Mouse (Mus musculus): ENCODE data around the gene Ppp2r5a. TPM values are rescaled to one million over a fixed set of nuclear protein-coding genes. Genes with fewer than 3 reads are reported as not detected.

Ppp2r5a gene
- polyA plus RNA-seq, 1 experiment from 2014 or later, result 18.4 TPM

DNA sequence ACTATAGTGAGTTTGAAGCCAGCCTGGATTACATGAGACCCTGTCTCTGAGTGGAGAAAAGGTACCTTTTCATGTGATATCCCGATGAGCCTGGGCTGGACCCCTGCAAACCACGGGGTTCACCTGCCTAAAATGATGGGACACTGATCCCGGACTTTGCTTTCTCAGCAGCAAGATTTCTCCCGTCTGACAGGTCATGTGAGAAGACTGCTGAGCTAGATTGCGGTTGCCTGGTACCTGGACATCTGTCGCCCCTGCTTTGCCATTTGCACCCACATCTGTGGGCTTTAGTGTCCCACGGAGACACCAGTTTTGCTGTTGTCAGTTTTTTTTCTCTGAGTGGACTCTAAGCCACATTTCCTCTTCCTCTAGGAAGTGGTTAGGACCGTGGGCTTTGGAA lies 75.8 kb downstream of the Ppp2r5a start:
- peak overlapping the region; percentile 100 for H3K4me2 ChIP-seq
- H3K9ac ChIP-seq, result no peak overlapping the region
- no peaks in the 10 kb centered on the region for H3K9me3 ChIP-seq (replicated peaks)
- peaks cover 50% of the 10 kb centered on the region for H3K4me1 ChIP-seq (replicated peaks)
- no peak overlapping the region for H3K27ac ChIP-seq (replicated peaks)
- no peak for ATAC-seq (ENCODE audit: insufficient read depth)
- H3K4me3 ChIP-seq (replicated peaks), result peak overlapping the region; percentile 88
- no peaks in the 10 kb centered on the region for H3K27me3 ChIP-seq
- 0 out of 2 replicates have a peak, but pooled peaks cover 4% of the 10 kb centered on the region for H3K36me3 ChIP-seq (replicated peaks)
- 61% methylated on average over 8 of the region's 8 CpGs for WGBS (ENCODE audit: insufficient replicate concordance)

DNA sequence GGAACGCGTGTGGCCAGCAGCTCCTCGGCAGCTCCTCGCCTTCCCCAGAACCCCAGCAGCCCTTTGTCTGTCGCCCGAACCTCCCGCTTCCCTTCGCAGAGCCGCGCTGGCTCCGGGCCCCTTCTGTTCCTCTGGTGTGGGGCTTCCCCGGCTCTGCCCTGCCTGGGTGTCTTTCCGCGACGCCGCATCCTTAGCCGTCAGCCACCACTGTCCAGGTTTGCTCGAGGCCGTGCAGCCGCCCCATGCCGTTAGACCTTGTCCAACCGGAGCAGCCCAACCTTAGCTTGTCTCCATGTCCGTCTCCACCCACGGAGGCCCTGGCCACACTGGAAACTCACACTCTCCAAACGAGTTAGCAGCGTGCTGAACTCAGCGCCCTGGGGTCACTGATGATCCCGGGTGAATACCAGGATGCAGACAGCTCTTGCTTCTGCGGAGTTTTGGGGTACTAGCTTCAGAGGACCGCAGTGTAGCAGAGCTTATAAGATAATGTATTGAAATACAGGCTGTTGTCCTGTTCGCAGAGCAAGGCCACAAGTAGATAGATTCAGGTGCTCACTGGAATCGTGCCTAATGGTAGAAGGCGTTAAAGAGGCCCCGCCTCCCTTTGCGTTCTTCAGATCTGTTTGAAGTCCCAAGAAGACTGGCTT lies 76.7 kb downstream of the Ppp2r5a start:
- peak overlapping the region; percentile 88 for H3K4me3 ChIP-seq (replicated peaks)
- WGBS (ENCODE audit: insufficient replicate concordance), result 1% methylated on average over 35 of the region's 35 CpGs
- no peaks in the 10 kb centered on the region for H3K9me3 ChIP-seq (replicated peaks)
- peak overlapping the region; percentile 100 for H3K4me2 ChIP-seq
- ATAC-seq (ENCODE audit: insufficient read depth), result peak; percentile 71
- no peaks in the 10 kb centered on the region for H3K27me3 ChIP-seq
- peak overlapping the region; percentile 93 for H3K9ac ChIP-seq
- peak overlapping the region; percentile 79 for H3K27ac ChIP-seq (replicated peaks)
- H3K4me1 ChIP-seq (replicated peaks), result peaks cover 50% of the 10 kb centered on the region
- H3K36me3 ChIP-seq (replicated peaks), result 0 out of 2 replicates have a peak, but pooled peaks cover 2% of the 10 kb centered on the region

DNA sequence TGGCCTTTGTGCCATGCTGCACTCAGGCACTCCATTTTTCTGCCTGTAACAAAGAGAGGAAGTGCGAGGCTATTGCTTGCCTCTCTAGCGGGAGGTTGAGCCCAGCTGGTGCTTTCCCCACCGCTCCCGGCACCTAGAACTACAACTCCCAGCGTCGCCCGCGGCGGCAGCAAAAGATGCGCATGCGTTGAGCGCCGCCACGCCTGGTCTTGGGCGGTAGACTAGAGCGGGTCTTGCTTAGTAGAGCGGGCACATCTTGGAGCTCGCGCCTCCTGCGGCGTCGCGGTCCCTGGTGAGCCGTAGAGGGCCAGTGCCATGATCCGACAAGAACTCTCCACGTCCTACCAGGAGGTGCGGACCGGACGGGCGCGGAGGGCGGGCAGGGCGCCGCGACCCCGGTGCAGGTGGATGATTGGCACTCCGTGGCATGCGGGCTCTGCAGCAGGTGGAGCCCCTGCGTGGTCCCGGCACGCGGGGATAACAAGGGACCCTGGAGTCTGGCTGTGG lies 77.3 kb downstream of the Ppp2r5a start, which contains the start of gene Tmem206:
Gene Tmem206 (plus strand): TSS at position 187 of the 507 bp plus-strand sequence.
- ATAC-seq (ENCODE audit: insufficient read depth), result peak; percentile 93
- Histone ChIP-seq H3K4me3 (replicated peaks) (peak within 1 kb of the TSS; percentile 88), H3K36me3 (replicated peaks) (0 out of 2 replicates have a peak, but pooled peaks cover under 1% of the 10 kb centered on the region), H3K27ac (replicated peaks) (peak within 1 kb of the TSS; percentile 79), H3K4me1 (replicated peaks) (peaks cover 53% of the 10 kb centered on the region), H3K9me3 (replicated peaks) (no peaks in the 10 kb centered on the region), H3K4me2 (peak within 1 kb of the TSS; percentile 100), H3K9ac (peak within 1 kb of the TSS; percentile 93), H3K27me3 (no peaks in the 10 kb centered on the region)
- WGBS (ENCODE audit: insufficient replicate concordance), result under 1% methylated on average over 42 of the region's 42 CpGs

DNA sequence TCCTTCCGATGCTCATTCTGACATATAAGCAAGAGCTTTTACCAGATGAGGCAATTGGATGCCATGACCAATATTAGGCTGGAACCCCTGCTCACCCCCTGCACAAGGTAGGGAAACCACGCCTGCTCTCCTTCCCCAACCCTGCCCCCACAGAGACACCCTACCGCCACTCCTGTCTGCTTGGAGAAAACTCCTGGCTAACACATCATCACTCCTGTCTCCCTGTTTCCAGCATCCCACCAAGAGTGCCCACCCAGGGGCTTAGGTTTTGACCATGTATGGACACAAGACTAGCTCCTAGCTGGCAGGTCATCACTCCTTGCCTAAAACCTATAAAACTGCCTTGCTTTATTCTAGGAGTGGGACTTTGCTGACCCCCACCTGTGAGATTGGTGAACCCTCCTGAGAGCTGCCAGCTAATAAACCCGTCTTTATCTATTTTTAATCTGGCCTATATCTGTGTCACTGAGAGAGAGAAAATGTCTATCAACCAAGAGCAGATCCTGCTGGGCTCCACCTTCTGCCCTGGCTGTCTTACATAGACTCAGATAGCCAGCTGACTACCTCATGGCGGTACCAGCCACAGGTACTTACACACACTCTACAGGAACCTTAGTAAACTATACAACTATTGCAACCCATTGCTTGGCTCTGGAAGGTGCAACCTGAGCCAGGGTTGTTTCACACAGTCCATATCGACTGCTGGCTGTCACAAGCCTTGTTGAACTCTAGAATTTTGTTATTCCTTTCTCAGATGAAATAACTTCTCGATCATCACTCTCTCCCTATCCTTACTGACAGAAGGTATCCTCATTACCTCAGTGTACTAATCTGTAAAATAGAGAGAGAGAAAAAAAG lies 78.1 kb downstream of the Ppp2r5a start:
- peak overlapping the region; percentile 88 for H3K4me3 ChIP-seq (replicated peaks)
- peak overlapping the region; percentile 93 for H3K9ac ChIP-seq
- no peaks in the 10 kb centered on the region for H3K36me3 ChIP-seq (replicated peaks)
- H3K4me2 ChIP-seq, result peak overlapping the region; percentile 100
- H3K9me3 ChIP-seq (replicated peaks), result no peaks in the 10 kb centered on the region
- H3K4me1 ChIP-seq (replicated peaks), result peaks cover 53% of the 10 kb centered on the region
- H3K27ac ChIP-seq (replicated peaks), result peak overlapping the region; percentile 72
- H3K27me3 ChIP-seq, result no peaks in the 10 kb centered on the region
- ATAC-seq (ENCODE audit: insufficient read depth), result peak; percentile 70
- WGBS (ENCODE audit: insufficient replicate concordance), result 49% methylated on average over 7 of the region's 7 CpGs

DNA sequence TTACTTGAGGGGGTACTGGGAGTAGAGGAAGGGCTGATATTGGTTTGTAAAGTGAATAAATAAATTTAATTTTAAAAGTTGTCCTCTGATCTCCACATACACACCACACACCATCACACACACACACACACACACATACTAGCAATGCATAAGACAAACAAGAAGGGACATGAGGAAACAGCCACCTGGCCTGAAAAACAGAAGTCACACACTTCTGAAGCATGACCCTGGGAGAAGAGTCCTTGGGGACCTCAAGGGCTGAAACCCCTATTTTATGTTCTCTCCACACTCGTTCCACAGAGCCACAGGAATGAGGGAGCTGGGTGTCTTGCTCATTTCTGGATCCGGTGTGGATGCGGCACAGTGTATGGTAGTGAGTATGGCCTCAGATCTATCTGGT lies 79.7 kb downstream of the Ppp2r5a start:
- Histone ChIP-seq H3K36me3 (replicated peaks) (no peaks in the 10 kb centered on the region), H3K4me2 (no peak overlapping the region), H3K4me1 (replicated peaks) (peaks cover 58% of the 10 kb centered on the region), H3K9ac (no peak overlapping the region), H3K9me3 (replicated peaks) (no peaks in the 10 kb centered on the region), H3K27me3 (no peaks in the 10 kb centered on the region), H3K27ac (replicated peaks) (no peak overlapping the region), H3K4me3 (replicated peaks) (no peak overlapping the region)
- 76% methylated on average over 3 of the region's 3 CpGs for WGBS (ENCODE audit: insufficient replicate concordance)
- no peak for ATAC-seq (ENCODE audit: insufficient read depth)

DNA sequence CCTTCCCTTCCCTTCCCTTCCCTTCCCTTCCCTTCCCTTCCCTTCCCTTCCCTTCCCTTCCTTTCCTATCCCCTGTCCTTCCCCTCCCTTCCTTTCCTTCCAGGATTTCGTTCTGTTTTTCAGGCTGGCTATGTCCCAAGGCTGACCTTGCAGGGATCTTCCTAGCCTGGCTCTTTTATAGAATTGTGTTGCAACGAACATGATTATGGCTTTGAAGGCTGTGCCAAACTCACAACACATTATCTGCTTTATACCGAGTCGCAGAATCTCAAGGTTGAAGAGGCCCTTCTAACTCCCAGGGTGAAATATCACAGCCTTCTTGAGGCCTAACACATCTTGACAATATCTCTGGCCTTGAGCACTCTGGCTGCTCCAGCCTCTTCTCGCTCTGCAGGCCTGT lies 84.4 kb downstream of the Ppp2r5a start:
- peaks cover 35% of the 10 kb centered on the region for H3K4me1 ChIP-seq (replicated peaks)
- peak overlapping the region; percentile 90 for H3K27ac ChIP-seq (replicated peaks)
- H3K36me3 ChIP-seq (replicated peaks), result no peaks in the 10 kb centered on the region
- peak overlapping the region; percentile 87; the same call in 1 of the 2 replicates for H3K9ac ChIP-seq
- H3K4me2 ChIP-seq, result peak overlapping the region; percentile 89
- no peak for ATAC-seq (ENCODE audit: insufficient read depth)
- H3K4me3 ChIP-seq (replicated peaks), result no peak overlapping the region
- H3K27me3 ChIP-seq, result peaks cover 5% of the 10 kb centered on the region; the same call in 1 of the 2 replicates
- WGBS (ENCODE audit: insufficient replicate concordance), result 47% methylated on average over 5 of the region's 5 CpGs
- no peaks in the 10 kb centered on the region for H3K9me3 ChIP-seq (replicated peaks)

DNA sequence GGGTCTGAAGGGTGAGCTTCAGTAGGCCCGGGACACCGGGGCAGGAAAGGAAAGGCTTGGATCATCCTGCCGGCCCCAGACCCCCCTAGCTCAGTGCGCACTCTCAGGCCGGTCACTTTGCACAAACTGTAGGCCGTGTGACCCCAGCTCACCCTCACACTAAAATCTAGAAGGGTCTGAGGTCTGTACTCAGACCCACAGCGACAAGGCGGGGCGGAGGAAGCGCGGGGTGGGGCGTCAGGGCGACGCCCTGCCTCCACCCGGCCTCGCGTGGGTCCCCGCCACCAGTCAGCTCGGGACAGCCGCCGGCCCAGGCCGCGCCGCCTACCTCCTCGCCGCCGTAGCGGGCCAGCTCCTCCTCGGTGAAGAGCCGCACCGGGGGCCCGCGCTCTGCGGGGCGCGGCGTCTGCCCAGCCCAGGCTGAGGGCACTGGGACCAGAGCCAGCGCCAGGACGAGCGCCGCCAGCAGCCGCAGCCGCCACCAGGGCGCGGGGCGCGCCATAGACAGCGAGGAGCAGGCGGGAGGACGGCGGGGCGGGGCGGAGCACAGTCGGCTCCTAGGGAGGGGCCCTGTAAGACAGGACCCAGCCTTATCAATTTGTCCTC lies 85.4 kb downstream of the Ppp2r5a start, which contains the start of gene Nenf:
Gene Nenf (minus strand): TSS at position 604 of the 606 bp plus-strand sequence.
- H3K27ac ChIP-seq (replicated peaks), result peak within 1 kb of the TSS; percentile 90
- H3K4me3 ChIP-seq (replicated peaks), result peak within 1 kb of the TSS; percentile 86
- peaks cover 42% of the 10 kb centered on the region for H3K4me1 ChIP-seq (replicated peaks)
- no peaks in the 10 kb centered on the region for H3K36me3 ChIP-seq (replicated peaks)
- 1% methylated on average over 54 of the region's 54 CpGs for WGBS (ENCODE audit: insufficient replicate concordance)
- peak; percentile 99 for ATAC-seq (ENCODE audit: insufficient read depth)
- peak within 1 kb of the TSS; percentile 89 for H3K4me2 ChIP-seq
- H3K27me3 ChIP-seq, result peaks cover 5% of the 10 kb centered on the region; the same call in 1 of the 2 replicates
- peak within 1 kb of the TSS; percentile 87 for H3K9ac ChIP-seq
- H3K9me3 ChIP-seq (replicated peaks), result no peaks in the 10 kb centered on the region

DNA sequence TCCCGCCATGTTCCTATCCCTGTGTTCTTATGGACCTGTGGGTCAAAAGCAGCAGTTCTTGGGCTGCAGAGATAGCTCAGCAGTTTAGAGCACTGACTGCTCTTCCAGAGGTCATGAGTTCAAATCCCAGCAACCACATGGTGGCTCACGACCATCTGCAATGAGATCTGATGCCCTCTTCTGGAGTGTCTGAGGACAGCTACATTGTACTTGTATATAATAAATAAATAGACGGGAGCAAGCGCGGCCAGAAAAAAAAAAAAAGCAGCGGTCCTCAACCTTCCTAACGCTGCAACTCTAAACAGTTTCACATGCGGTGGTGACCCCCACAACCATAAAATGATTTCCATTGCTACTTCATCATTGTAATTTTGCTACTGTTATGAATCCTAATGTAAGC lies 86.3 kb downstream of the Ppp2r5a start:
- Histone ChIP-seq H3K4me3 (replicated peaks) (peak overlapping the region; percentile 86; the same call in 1 of the 2 replicates), H3K36me3 (replicated peaks) (no peaks in the 10 kb centered on the region), H3K9me3 (replicated peaks) (no peaks in the 10 kb centered on the region), H3K4me2 (peak overlapping the region; percentile 89), H3K27me3 (peaks cover 5% of the 10 kb centered on the region; the same call in 1 of the 2 replicates), H3K4me1 (replicated peaks) (peaks cover 43% of the 10 kb centered on the region), H3K9ac (no peak overlapping the region; the same call in 1 of the 2 replicates), H3K27ac (replicated peaks) (no peak overlapping the region)
- 82% methylated on average over 8 of the region's 8 CpGs for WGBS (ENCODE audit: insufficient replicate concordance)
- ATAC-seq (ENCODE audit: insufficient read depth), result no peak

DNA sequence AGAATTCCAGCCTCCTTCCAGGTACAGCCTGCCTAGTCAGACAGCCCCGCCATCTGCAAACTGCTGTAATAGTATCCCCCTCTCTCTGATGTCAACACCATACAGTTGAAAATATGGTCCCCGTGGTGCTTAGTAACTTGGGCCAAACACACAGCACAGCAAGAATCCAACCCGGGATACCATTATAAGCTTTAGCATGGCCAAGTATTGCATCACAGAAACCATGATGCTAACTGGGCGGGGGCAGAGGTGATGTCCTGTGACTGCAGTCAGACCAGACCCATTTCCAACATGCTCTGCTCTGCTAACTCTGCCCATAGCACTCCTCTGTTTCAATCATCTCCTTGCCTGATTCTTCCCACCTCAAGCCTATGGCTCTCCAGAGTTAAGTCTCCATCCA lies 89.1 kb downstream of the Ppp2r5a start:
- Histone ChIP-seq H3K36me3 (replicated peaks) (no peaks in the 10 kb centered on the region), H3K9ac (no peak overlapping the region), H3K4me2 (no peak overlapping the region), H3K4me1 (replicated peaks) (peaks cover 34% of the 10 kb centered on the region), H3K9me3 (replicated peaks) (no peaks in the 10 kb centered on the region), H3K27ac (replicated peaks) (no peak overlapping the region), H3K27me3 (peaks cover 5% of the 10 kb centered on the region; the same call in 1 of the 2 replicates), H3K4me3 (replicated peaks) (no peak overlapping the region)
- no peak for ATAC-seq (ENCODE audit: insufficient read depth)
- WGBS (ENCODE audit: insufficient replicate concordance), result 53% methylated on average over 4 of the region's 4 CpGs

DNA sequence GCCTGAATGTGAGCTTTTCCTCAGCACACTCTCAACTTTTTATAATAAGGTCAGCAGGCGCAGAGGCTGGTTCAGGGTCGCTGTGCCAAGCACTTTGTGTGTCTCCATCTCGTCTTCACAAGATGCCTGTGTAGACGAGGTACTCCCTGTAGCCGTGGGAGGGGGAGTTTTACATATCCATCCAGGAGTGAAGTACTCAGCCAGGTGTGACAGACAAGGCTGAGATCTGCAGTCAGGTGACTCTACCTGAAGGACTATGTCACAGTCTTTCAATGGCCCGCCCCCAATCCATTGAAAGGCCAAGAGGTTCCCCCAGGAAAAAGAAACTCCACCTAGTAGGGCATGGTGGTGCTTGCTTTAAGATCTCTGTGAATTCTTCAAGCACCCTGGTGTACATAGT lies 89.9 kb downstream of the Ppp2r5a start:
- H3K4me2 ChIP-seq, result peak overlapping the region; percentile 71
- peak overlapping the region; percentile 72 for H3K4me3 ChIP-seq (replicated peaks)
- peaks cover 5% of the 10 kb centered on the region; the same call in 1 of the 2 replicates for H3K27me3 ChIP-seq
- no peak for ATAC-seq (ENCODE audit: insufficient read depth)
- H3K9ac ChIP-seq, result peak overlapping the region; percentile 66
- H3K27ac ChIP-seq (replicated peaks), result 0 out of 2 replicates have a peak overlapping the region, but pooled peaks have one; percentile 66
- 65% methylated on average over 6 of the region's 6 CpGs for WGBS (ENCODE audit: insufficient replicate concordance)
- peaks cover 26% of the 10 kb centered on the region for H3K4me1 ChIP-seq (replicated peaks)
- H3K36me3 ChIP-seq (replicated peaks), result no peaks in the 10 kb centered on the region
- H3K9me3 ChIP-seq (replicated peaks), result no peaks in the 10 kb centered on the region
